Mouse (Mus musculus) kidney, postnatal 0 days (tissue): ENCODE measurements around the gene Cd47. TPM values are rescaled to one million over a fixed set of nuclear protein-coding genes. Genes with fewer than 3 reads are reported as not detected.

Source experiments
- ATAC-seq: fragments of 200-750 bp; cut with Nextera tagmentation; replicated peaks from 2 replicates; pipeline ENCODE4 v1.8.0; 2017; ENCODE audit warnings: low read depth, moderate number of reproducible peaks, moderate TSS enrichment, moderate library complexity; ENCODE audit not compliant: low FRiP score
- DNase-seq: peaks from one replicate; pipeline ENCODE4 v3.0.0-alpha.2; 2016; ENCODE audit warnings: low spot score
- H3K27ac ChIP-seq: fragments of 300-500 bp; sonication (generic); 2 replicates; pipeline ENCODE4 v1.5.1; 2014; ENCODE audit warnings: mild to moderate bottlenecking
- H3K27me3 ChIP-seq: fragments of 300-500 bp; sonication (generic); 2 replicates; pipeline ENCODE4 v1.6.1; 2014; ENCODE audit warnings: low read length, mixed read lengths; ENCODE audit not compliant: insufficient read depth
- H3K36me3 ChIP-seq: fragments of 300-500 bp; sonication (generic); 2 replicates; pipeline ENCODE4 v1.6.1; 2014; ENCODE audit warnings: low read length, mixed read lengths; ENCODE audit not compliant: insufficient read depth
- H3K4me1 ChIP-seq: fragments of 300-500 bp; sonication (generic); replicated peaks from 2 replicates; pipeline ENCODE4 v1.6.1; 2014; ENCODE audit warnings: antibody characterized with exemption, low read length, mixed read lengths; ENCODE audit not compliant: insufficient read depth
- H3K4me2 ChIP-seq: fragments of 300-500 bp; sonication (generic); 2 replicates; pipeline ENCODE4 v1.6.1; 2014; ENCODE audit warnings: mild to moderate bottlenecking, low read length, moderate library complexity, mixed read lengths
- H3K4me3 ChIP-seq: fragments of 300-500 bp; sonication (generic); replicated peaks from 2 replicates; pipeline ENCODE4 v1.5.1; 2014; ENCODE audit warnings: low read depth, low read length
- H3K9ac ChIP-seq: fragments of 300-500 bp; sonication (generic); 2 replicates; pipeline ENCODE4 v1.6.1; 2014; ENCODE audit warnings: low read depth, low read length
- H3K9me3 ChIP-seq: fragments of 300-500 bp; sonication (generic); replicated peaks from 2 replicates; pipeline ENCODE4 v1.6.1; 2016; ENCODE audit warnings: low read length, inconsistent platforms, mixed read lengths
- CTCF ChIP-seq: IDR thresholded peaks from 2 replicates; pipeline ENCODE4 v1.5.1; 2016; ENCODE audit warnings: antibody characterized with exemption, low read depth, mild to moderate bottlenecking, moderate library complexity
- WGBS: fragments of 180-500 bp; shearing (Covaris S2); extraction: QIAGEN DNeasy Blood & Tissue Kit; methylation state at CpG from one replicate; pipeline ENCODE4 v1.1.7; 2014; 5-methylcytosine and 5-hydroxymethylcytosine counted together
- polyA plus RNA-seq: library from polyadenylated mRNA; unstranded; fragments of >200 nt; fragmentation: Nextera tagmentation; extraction: Ambion mirVana; gene quantifications from 2 replicates; pipeline ENCODE4 v1.2.1, GENCODE M21; 2015

The Cd47 gene
- polyA plus RNA-seq, 1 experiment from 2014 or later: 95.6 TPM

DNA sequence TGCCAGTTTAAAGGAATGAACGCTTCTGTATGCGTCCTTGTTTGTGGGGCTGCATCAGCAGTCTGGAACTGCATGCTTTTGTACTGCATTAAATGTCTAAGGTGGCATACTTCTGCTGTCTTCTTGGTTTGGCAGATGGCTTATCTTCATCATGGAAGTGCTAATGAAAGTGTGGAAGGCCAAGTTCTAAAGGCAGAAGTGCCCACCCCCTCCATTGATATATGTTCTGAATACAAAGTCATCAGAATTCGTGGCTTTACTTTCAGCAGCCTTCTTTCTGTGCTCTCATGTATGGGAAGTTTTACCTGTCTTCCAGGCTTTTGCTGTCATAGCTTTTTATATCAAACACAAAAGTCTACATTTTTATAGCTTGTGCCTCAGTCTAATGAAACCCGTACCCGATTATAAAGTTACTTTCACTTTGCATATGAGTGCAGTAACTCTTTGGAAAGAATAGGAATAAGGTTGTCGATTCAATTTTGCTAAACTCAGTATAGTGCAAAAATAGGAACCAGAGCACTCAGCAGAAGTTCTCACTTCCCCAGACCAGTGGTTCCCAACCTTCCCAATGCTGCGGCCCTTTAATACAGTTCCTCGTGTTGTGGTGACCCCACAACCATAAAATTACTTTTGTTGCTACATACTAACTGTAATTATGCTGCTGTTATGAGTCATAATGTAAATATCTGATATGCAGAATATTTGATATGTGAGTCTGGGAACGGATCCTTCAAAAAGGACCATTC, 58.0 kb downstream of the Cd47 start:
- DNase-seq: no peak
- H3K27ac ChIP-seq: no peak overlapping the region
- peak overlapping the region; percentile 63 for H3K4me2 ChIP-seq
- ATAC-seq: no peak
- H3K4me1 ChIP-seq: peaks cover 6% of the 10 kb centered on the region; the same call in 1 of the 2 replicates
- peak overlapping the region; percentile 8; the same call in 1 of the 2 replicates for H3K4me3 ChIP-seq
- TF ChIP-seq CTCF: no peak
- H3K36me3 ChIP-seq: no peaks in the 10 kb centered on the region
- WGBS: 60% methylated on average over 9 of the region's 9 CpGs
- H3K9ac ChIP-seq: no peak overlapping the region
- no peaks in the 10 kb centered on the region for H3K9me3 ChIP-seq
- H3K27me3 ChIP-seq: no peaks in the 10 kb centered on the region

DNA sequence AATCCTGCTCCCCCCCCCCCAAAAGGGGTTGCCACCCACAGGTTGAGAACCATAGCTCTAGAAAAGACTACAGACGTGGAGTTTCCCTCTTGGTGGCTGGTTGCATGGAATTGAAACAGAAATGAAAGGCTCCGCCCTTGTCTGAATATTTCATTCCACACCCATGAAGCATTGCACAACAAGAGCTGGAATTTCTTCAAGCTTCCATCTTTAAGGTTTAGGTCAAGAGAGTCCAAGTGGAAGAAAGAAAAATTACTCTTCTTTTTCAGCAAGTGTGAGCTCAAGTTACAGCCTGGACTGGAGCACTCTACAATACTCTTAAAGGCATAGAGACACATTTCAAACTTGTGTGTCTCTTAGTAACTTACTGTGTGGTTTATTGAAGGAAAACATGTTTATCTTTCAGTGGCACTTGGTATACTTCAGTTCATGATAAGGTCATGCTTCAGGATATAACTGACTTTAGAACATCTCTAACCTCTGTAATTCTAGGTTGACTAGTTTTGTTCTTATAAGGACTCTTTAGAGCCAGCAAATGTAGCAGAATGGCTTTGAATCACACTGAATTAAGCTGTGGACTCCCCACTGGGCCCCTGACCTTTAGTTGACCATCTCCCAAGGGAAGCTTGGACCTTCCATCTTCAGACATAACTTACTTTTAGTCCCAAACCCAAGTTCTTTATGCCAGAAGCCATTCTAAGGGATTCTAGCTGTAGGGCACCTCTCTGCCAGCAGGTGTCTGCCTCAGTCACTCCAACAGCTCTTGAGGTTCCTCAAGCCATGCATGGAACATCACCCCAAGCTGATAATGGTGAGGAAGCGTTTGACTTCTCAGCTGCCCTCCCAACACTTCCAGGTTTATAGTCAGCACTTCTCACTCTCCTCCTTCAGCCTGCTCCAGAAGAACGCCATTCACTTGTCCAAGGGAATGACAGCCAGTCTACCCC, 58.8 kb downstream of the Cd47 start:
- Histone ChIP-seq H3K36me3 (no peaks in the 10 kb centered on the region), H3K4me3 (no peak overlapping the region), H3K9me3 (no peaks in the 10 kb centered on the region), H3K9ac (no peak overlapping the region), H3K27ac (no peak overlapping the region), H3K4me1 (peaks cover 6% of the 10 kb centered on the region; the same call in 1 of the 2 replicates), H3K4me2 (peak overlapping the region; percentile 63), H3K27me3 (no peaks in the 10 kb centered on the region)
- ATAC-seq (no peak), DNase-seq (peak; percentile 79)
- TF ChIP-seq CTCF: peak; percentile 26; the same call in 1 of the 2 replicates
- 74% methylated on average over 4 of the region's 4 CpGs for WGBS

DNA sequence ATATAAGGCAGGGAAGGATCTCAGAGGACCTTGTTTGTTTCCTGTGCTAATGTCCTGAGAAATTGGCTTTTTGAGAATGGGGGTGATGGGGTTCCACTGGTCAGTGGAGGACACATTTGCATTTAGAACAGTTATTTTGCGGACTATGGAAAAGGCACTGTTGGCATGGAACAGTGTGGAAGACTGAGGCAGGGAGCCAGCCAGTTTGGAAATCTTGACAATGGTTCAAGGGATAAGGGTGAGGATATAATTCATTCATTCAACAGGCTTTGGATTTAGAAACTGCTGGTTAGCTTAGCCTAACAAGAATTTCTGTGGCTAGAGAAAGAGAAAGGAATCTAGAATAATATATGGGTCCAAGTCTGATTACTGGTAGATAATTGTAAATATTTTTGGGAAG, 61.7 kb downstream of the Cd47 start:
- Histone ChIP-seq H3K4me2 (no peak overlapping the region), H3K9ac (no peak overlapping the region), H3K27ac (no peak overlapping the region), H3K9me3 (no peaks in the 10 kb centered on the region), H3K4me1 (peaks cover 3% of the 10 kb centered on the region; the same call in 1 of the 2 replicates), H3K4me3 (no peak overlapping the region), H3K27me3 (no peaks in the 10 kb centered on the region), H3K36me3 (no peaks in the 10 kb centered on the region)
- 100% methylated on average over 1 of the region's 1 CpGs for whole genome bisulfite sequencing
- ATAC-seq (no peak), DNase-seq (no peak)
- no peak for TF ChIP-seq CTCF

DNA sequence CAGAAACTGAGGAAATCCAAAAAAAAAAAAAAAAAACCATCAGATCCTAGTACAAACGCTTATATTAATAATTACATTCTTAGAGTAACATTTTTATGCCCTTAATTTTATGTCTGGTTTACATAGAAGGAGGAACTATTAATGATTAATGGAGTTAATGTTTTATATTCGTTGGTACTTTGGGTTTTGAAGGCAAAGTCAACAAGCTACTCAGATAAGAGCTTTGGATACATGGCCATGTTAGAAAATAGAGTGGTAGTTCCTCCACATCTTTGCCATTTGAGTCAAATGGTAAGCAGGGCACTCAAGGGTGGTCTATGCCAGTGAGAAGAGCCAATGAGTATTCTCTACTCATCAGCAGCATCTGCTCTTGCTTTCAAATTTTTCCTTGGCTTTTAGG, 66.3 kb downstream of the Cd47 start:
- no peak overlapping the region for H3K4me3 ChIP-seq
- TF ChIP-seq CTCF: no peak
- 0 out of 2 replicates have a peak, but pooled peaks cover 15% of the 10 kb centered on the region for H3K36me3 ChIP-seq
- H3K27me3 ChIP-seq: no peaks in the 10 kb centered on the region
- H3K4me1 ChIP-seq: no peaks in the 10 kb centered on the region
- WGBS: 61% methylated on average over 2 of the region's 2 CpGs
- ATAC-seq (no peak), DNase-seq (no peak)
- H3K27ac ChIP-seq: no peak overlapping the region
- H3K9me3 ChIP-seq: no peaks in the 10 kb centered on the region
- H3K9ac ChIP-seq: no peak overlapping the region
- H3K4me2 ChIP-seq: no peak overlapping the region

DNA sequence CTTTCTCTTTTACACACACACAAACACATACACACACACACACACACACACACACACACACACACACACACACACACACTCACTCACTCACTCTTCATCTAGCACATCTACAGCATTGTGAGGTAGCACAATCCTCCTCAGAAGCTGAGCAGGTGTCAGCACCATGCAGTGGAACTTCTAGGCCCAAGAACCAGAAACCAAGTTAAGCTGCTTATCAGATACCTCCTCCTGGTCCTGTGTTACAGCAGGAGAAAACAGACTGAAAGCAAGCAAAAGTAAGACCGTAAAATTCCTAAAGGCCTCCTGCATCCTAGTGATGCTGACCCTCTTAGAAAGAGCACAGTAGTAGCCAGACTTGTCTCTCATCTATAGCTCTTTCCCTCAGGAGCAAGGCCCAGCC, 67.9 kb downstream of the Cd47 start:
- Histone ChIP-seq H3K27me3 (no peaks in the 10 kb centered on the region), H3K4me1 (no peaks in the 10 kb centered on the region), H3K4me2 (no peak overlapping the region), H3K9ac (no peak overlapping the region), H3K36me3 (0 out of 2 replicates have a peak, but pooled peaks cover 15% of the 10 kb centered on the region), H3K27ac (no peak overlapping the region), H3K4me3 (no peak overlapping the region), H3K9me3 (no peaks in the 10 kb centered on the region)
- ATAC-seq (no peak), DNase-seq (no peak)
- WGBS: 96% methylated on average over 1 of the region's 1 CpGs
- no peak for TF ChIP-seq CTCF

DNA sequence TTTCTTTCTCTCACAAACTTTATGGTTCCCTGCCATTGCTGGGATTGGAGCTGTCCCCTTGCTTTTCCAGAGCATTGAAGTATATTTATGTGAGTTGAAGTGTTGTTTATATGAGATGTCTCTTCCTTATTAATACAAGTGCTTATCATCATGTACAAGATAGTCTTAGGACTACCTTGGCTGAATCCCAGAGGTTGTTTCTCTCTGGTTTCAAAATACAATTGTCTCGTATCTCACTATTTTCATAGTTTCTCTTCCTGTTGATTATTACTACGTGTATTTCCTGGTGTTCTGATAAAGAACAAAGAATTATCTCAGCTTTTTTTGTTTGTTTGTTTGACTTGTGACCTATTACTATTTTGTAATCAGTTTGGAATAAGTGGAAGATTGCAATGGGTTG, 73.6 kb downstream of the Cd47 start:
- H3K9ac ChIP-seq: no peak overlapping the region
- DNase-seq (no peak), ATAC-seq (no peak)
- no peak overlapping the region for H3K27ac ChIP-seq
- H3K4me2 ChIP-seq: no peak overlapping the region
- H3K27me3 ChIP-seq: no peaks in the 10 kb centered on the region
- WGBS: 66% methylated on average over 2 of the region's 2 CpGs
- no peaks in the 10 kb centered on the region for H3K4me1 ChIP-seq
- H3K4me3 ChIP-seq: no peak overlapping the region
- H3K9me3 ChIP-seq: no peaks in the 10 kb centered on the region
- TF ChIP-seq CTCF: no peak
- 0 out of 2 replicates have a peak, but pooled peaks cover 2% of the 10 kb centered on the region for H3K36me3 ChIP-seq
